Mouse (Mus musculus) liver, embryonic 15.5 days (tissue): ENCODE data around the gene Mgat4a. TPM values are rescaled to one million over a fixed set of nuclear protein-coding genes. Genes with fewer than 3 reads are reported as not detected.
A peak's percentile ranks its signal among the peaks of the same experiment; 100 is the strongest.

Source experiments
- ATAC-seq: fragments of 200-750 bp; cut with Nextera tagmentation; 2 replicates; pipeline ENCODE4 v1.8.0; 2017; ENCODE audit warnings: moderate number of reproducible peaks, mild to moderate bottlenecking, moderate library complexity; ENCODE audit not compliant: insufficient read depth
- H3K27ac ChIP-seq: fragments of 300-500 bp; sonication (generic); replicated peaks from 2 replicates; pipeline ENCODE4 v1.5.1; 2015; ENCODE audit warnings: mild to moderate bottlenecking, inconsistent platforms
- H3K27me3 ChIP-seq: fragments of 300-500 bp; sonication (generic); 2 replicates; pipeline ENCODE4 v1.6.1; 2015; ENCODE audit warnings: mild to moderate bottlenecking, inconsistent platforms
- H3K36me3 ChIP-seq: fragments of 300-500 bp; sonication (generic); replicated peaks from 2 replicates; pipeline ENCODE4 v1.6.1; 2015; ENCODE audit warnings: moderate library complexity, mild to moderate bottlenecking, inconsistent platforms
- H3K4me1 ChIP-seq: fragments of 300-500 bp; sonication (generic); replicated peaks from 2 replicates; pipeline ENCODE4 v1.6.1; 2015; ENCODE audit warnings: inconsistent platforms
- H3K4me2 ChIP-seq: fragments of 300-500 bp; sonication (generic); 2 replicates; pipeline ENCODE4 v1.6.1; 2015; ENCODE audit warnings: moderate library complexity, mild to moderate bottlenecking, inconsistent platforms
- H3K4me3 ChIP-seq: fragments of 300-500 bp; sonication (generic); replicated peaks from 2 replicates; pipeline ENCODE4 v1.5.1; 2015; ENCODE audit warnings: mild to moderate bottlenecking, inconsistent platforms
- H3K9ac ChIP-seq: fragments of 300-500 bp; sonication (generic); 2 replicates; pipeline ENCODE4 v1.6.1; 2015; ENCODE audit warnings: moderate library complexity, mild to moderate bottlenecking, inconsistent platforms
- H3K9me3 ChIP-seq: fragments of 300-500 bp; sonication (generic); replicated peaks from 2 replicates; pipeline ENCODE4 v1.6.1; 2016; ENCODE audit warnings: inconsistent platforms
- WGBS: fragments of 180-500 bp; shearing (Covaris S2); methylation state at CpG from one replicate; pipeline ENCODE4 v1.1.7; 2015; ENCODE audit warnings: mixed read lengths; ENCODE audit not compliant: insufficient replicate concordance; 5-methylcytosine and 5-hydroxymethylcytosine counted together
- polyA plus RNA-seq: library from polyadenylated mRNA; unstranded; fragments of >200 nt; fragmentation: Nextera tagmentation; extraction: Ambion mirVana; gene quantifications from 2 replicates; pipeline ENCODE4 v1.2.1, GENCODE M21; 2015

The Mgat4a gene
- 1.1 and 1.2 TPM in 2 replicates for polyA plus RNA-seq

GRCm38 (mm10) chr1:37540810-37541658 lies at the start of gene Mgat4a:
Mgat4a (minus strand) TSS chr1:37541016.
- Histone ChIP-seq H3K9me3 (no peaks in the 10 kb centered on the region), H3K9ac (peak within 1 kb of the TSS; percentile 60), H3K4me3 (peak within 1 kb of the TSS; percentile 67), H3K27me3 (peaks cover 45% of the 10 kb centered on the region), H3K4me1 (peaks cover 14% of the 10 kb centered on the region), H3K36me3 (no peaks in the 10 kb centered on the region), H3K27ac (no peak within 1 kb of the TSS), H3K4me2 (peak within 1 kb of the TSS; percentile 94)
- 2% methylated on average over 52 of the region's 72 CpGs for WGBS
- peak; percentile 97 for ATAC-seq

GRCm38 (mm10) chr1:37585809-37586480 lies 45.1 kb upstream of the Mgat4a start:
- peak overlapping the region; percentile 18; the same call in 1 of the 2 replicates for H3K4me2 ChIP-seq
- peaks cover 6% of the 10 kb centered on the region; the same call in 1 of the 2 replicates for H3K4me1 ChIP-seq
- 0 out of 2 replicates have a peak overlapping the region, but pooled peaks have one; percentile 51 for H3K27ac ChIP-seq
- H3K27me3 ChIP-seq = no peaks in the 10 kb centered on the region
- no peak overlapping the region for H3K9ac ChIP-seq
- H3K9me3 ChIP-seq = no peaks in the 10 kb centered on the region
- H3K36me3 ChIP-seq = no peaks in the 10 kb centered on the region
- 31% methylated on average over 13 of the region's 13 CpGs for WGBS
- no peak for ATAC-seq
- H3K4me3 ChIP-seq = no peak overlapping the region

- H3K27me3 ChIP-seq = no peaks in the 10 kb centered on the region
- no peak overlapping the region for H3K27ac ChIP-seq
- H3K4me3 ChIP-seq = no peak overlapping the region
- peaks cover 6% of the 10 kb centered on the region; the same call in 1 of the 2 replicates for H3K4me1 ChIP-seq
- no peaks in the 10 kb centered on the region for H3K9me3 ChIP-seq
- 57% methylated on average over 9 of the region's 9 CpGs for WGBS
- H3K4me2 ChIP-seq = no peak overlapping the region
- ATAC-seq = no peak
- no peak overlapping the region for H3K9ac ChIP-seq
- H3K36me3 ChIP-seq = no peaks in the 10 kb centered on the region
These were observed 43.1 kb upstream of the Mgat4a start for GRCm38 (mm10) chr1:37583795-37584464.

GRCm38 (mm10) chr1:37583167-37583566 lies 42.4 kb upstream of the Mgat4a start:
- Histone ChIP-seq H3K27ac (no peak overlapping the region), H3K9me3 (no peaks in the 10 kb centered on the region), H3K9ac (no peak overlapping the region), H3K4me1 (peaks cover 6% of the 10 kb centered on the region; the same call in 1 of the 2 replicates), H3K4me2 (no peak overlapping the region), H3K4me3 (no peak overlapping the region), H3K36me3 (no peaks in the 10 kb centered on the region), H3K27me3 (no peaks in the 10 kb centered on the region)
- no peak for ATAC-seq
- 71% methylated on average over 8 of the region's 8 CpGs for WGBS

GRCm38 (mm10) chr1:37579686-37580085 lies 38.9 kb upstream of the Mgat4a start:
- ATAC-seq = no peak
- Histone ChIP-seq H3K27me3 (no peaks in the 10 kb centered on the region), H3K4me3 (no peak overlapping the region), H3K36me3 (no peaks in the 10 kb centered on the region), H3K9me3 (no peaks in the 10 kb centered on the region), H3K27ac (no peak overlapping the region), H3K9ac (no peak overlapping the region), H3K4me1 (no peaks in the 10 kb centered on the region), H3K4me2 (no peak overlapping the region)
- 78% methylated on average over 13 of the region's 13 CpGs for WGBS

GRCm38 (mm10) chr1:37572528-37573272 lies 31.9 kb upstream of the Mgat4a start:
- no peak for ATAC-seq
- no peaks in the 10 kb centered on the region for H3K4me1 ChIP-seq
- WGBS = 65% methylated on average over 10 of the region's 10 CpGs

GRCm38 (mm10) chr1:37568379-37568778 lies 27.6 kb upstream of the Mgat4a start:
- 65% methylated on average over 1 of the region's 1 CpGs for WGBS
- H3K4me1 ChIP-seq = no peaks in the 10 kb centered on the region
- no peak for ATAC-seq
- no peak overlapping the region for H3K4me2 ChIP-seq
- H3K27ac ChIP-seq = no peak overlapping the region
- H3K4me3 ChIP-seq = no peak overlapping the region
- H3K9me3 ChIP-seq = no peaks in the 10 kb centered on the region
- no peaks in the 10 kb centered on the region for H3K36me3 ChIP-seq
- no peak overlapping the region for H3K9ac ChIP-seq
- H3K27me3 ChIP-seq = no peaks in the 10 kb centered on the region

More at GRCm38 (mm10) chr1:37572528-37573272, 31.9 kb upstream of the Mgat4a start:
- H3K4me2 ChIP-seq = no peak overlapping the region
- no peak overlapping the region for H3K9ac ChIP-seq
- H3K36me3 ChIP-seq = no peaks in the 10 kb centered on the region
- H3K27me3 ChIP-seq = no peaks in the 10 kb centered on the region
- H3K9me3 ChIP-seq = no peaks in the 10 kb centered on the region
- H3K27ac ChIP-seq = no peak overlapping the region
- H3K4me3 ChIP-seq = no peak overlapping the region

GRCm38 (mm10) chr1:37566754-37567153 lies 25.9 kb upstream of the Mgat4a start:
- H3K27ac ChIP-seq = no peak overlapping the region
- 66% methylated on average over 4 of the region's 4 CpGs for WGBS

GRCm38 (mm10) chr1:37566344-37566743 lies 25.5 kb upstream of the Mgat4a start:
- WGBS = 58% methylated on average over 2 of the region's 2 CpGs
- no peaks in the 10 kb centered on the region for H3K9me3 ChIP-seq
- no peaks in the 10 kb centered on the region for H3K4me1 ChIP-seq
- no peaks in the 10 kb centered on the region for H3K27me3 ChIP-seq
- H3K9ac ChIP-seq = no peak overlapping the region
- H3K27ac ChIP-seq = no peak overlapping the region
- ATAC-seq = no peak
- no peak overlapping the region for H3K4me3 ChIP-seq
- no peak overlapping the region for H3K4me2 ChIP-seq
- H3K36me3 ChIP-seq = no peaks in the 10 kb centered on the region

More at GRCm38 (mm10) chr1:37566754-37567153, 25.9 kb upstream of the Mgat4a start:
- Histone ChIP-seq H3K4me3 (no peak overlapping the region), H3K36me3 (no peaks in the 10 kb centered on the region), H3K9me3 (no peaks in the 10 kb centered on the region), H3K9ac (no peak overlapping the region), H3K4me2 (no peak overlapping the region), H3K4me1 (no peaks in the 10 kb centered on the region), H3K27me3 (no peaks in the 10 kb centered on the region)
- ATAC-seq = no peak

GRCm38 (mm10) chr1:37565396-37565795 lies 24.6 kb upstream of the Mgat4a start:
- ATAC-seq = no peak
- Histone ChIP-seq H3K27ac (no peak overlapping the region), H3K9ac (no peak overlapping the region), H3K4me3 (no peak overlapping the region), H3K27me3 (no peaks in the 10 kb centered on the region), H3K4me2 (no peak overlapping the region), H3K36me3 (no peaks in the 10 kb centered on the region), H3K4me1 (no peaks in the 10 kb centered on the region), H3K9me3 (no peaks in the 10 kb centered on the region)
- 56% methylated on average over 6 of the region's 6 CpGs for WGBS
